Mouse (Mus musculus) CH12.LX (cell line): ENCODE results near the gene Arsa. TPM values are rescaled to one million over a fixed set of nuclear protein-coding genes. Genes with fewer than 3 reads are reported as not detected.

Experiments
- DNase-seq: peaks from one replicate; pipeline ENCODE4 v3.0.0-alpha.2; 2013; ENCODE audit errors: extremely low read depth
- H3K27ac ChIP-seq: 2 replicates; pipeline ENCODE4 v1.5.1; 2012; ENCODE audit warnings: low read depth, mild to moderate bottlenecking, control low read depth, moderate library complexity; ENCODE audit not compliant: insufficient read depth
- H3K27me3 ChIP-seq: replicated peaks from 2 replicates; pipeline ENCODE3; 2012; ENCODE audit warnings: inconsistent platforms
- H3K36me3 ChIP-seq, 2 experiments: replicated peaks in 1 of 2; 2 replicates each; pipeline versions ENCODE3 to v1.6.1; 2012; ENCODE audit warnings: inconsistent platforms in 1 of 2, low read length in 1 of 2, mild to moderate bottlenecking in 1 of 2, mixed read lengths in 1 of 2, moderate library complexity in 1 of 2; ENCODE audit not compliant: control insufficient read depth in 1 of 2, insufficient read depth in 1 of 2
- H3K4me1 ChIP-seq, 2 experiments: 2 replicates each; pipeline ENCODE4 v1.6.1; 2012; ENCODE audit warnings: inconsistent platforms in 1 of 2, moderate library complexity in 1 of 2; ENCODE audit not compliant: insufficient read depth in 2 of 2, control insufficient read depth in 1 of 2
- H3K4me2 ChIP-seq: 2 replicates; pipeline ENCODE4 v1.6.1; 2012; ENCODE audit warnings: low read depth, mild to moderate bottlenecking, control low read depth; ENCODE audit not compliant: poor library complexity, insufficient read depth, severe bottlenecking
- H3K4me3 ChIP-seq, 3 experiments: fragments of 150-350 bp in 1 of 3; sonication (generic) in 1 of 3; replicated peaks in 1 of 3; 2 replicates each; pipeline versions ENCODE3 to v1.5.1; 2011 to 2012; ENCODE audit warnings: low read depth in 2 of 3, low read length in 2 of 3, mild to moderate bottlenecking in 2 of 3, moderate library complexity in 2 of 3, control low read depth in 1 of 3, improper control_type of control experiment in 1 of 3, inconsistent platforms in 1 of 3, mixed read lengths in 1 of 3; ENCODE audit not compliant: poor library complexity in 1 of 3
- H3K79me2 ChIP-seq: replicated peaks from 2 replicates; pipeline ENCODE4 v1.6.1; 2012; ENCODE audit warnings: mild to moderate bottlenecking, moderate library complexity; ENCODE audit not compliant: control insufficient read depth, poor library complexity, insufficient read depth, severe bottlenecking; ENCODE audit errors: extremely low read depth
- H3K9ac ChIP-seq: 2 replicates; pipeline ENCODE4 v1.6.1; 2012; ENCODE audit warnings: low read depth, mild to moderate bottlenecking, control low read depth, moderate library complexity; ENCODE audit not compliant: insufficient read depth
- H3K9me3 ChIP-seq: replicated peaks from 2 replicates; pipeline ENCODE3; 2012; ENCODE audit warnings: low read length, inconsistent platforms, mixed read lengths
- BHLHE40 ChIP-seq: IDR thresholded peaks from 2 replicates; pipeline ENCODE4 v1.6.1; 2011; ENCODE audit warnings: mild to moderate bottlenecking, low read depth, low read length, improper control_type of control experiment
- CHD2 ChIP-seq: IDR thresholded peaks from 2 replicates; pipeline ENCODE4 v1.6.1; 2011; ENCODE audit warnings: low read length, improper control_type of control experiment
- E2F4 ChIP-seq: IDR thresholded peaks from 2 replicates; pipeline ENCODE4 v1.6.1; 2011; ENCODE audit warnings: low read depth, low read length, improper control_type of control experiment; ENCODE audit not compliant: insufficient replicate concordance
- EP300 ChIP-seq: IDR thresholded peaks from 2 replicates; pipeline ENCODE4 v1.6.1; 2011; ENCODE audit warnings: low read length, improper control_type of control experiment
- GABPA ChIP-seq: IDR thresholded peaks from 2 replicates; pipeline ENCODE4 v1.6.1; 2012; ENCODE audit warnings: low read depth, low read length, improper control_type of control experiment, inconsistent platforms; ENCODE audit not compliant: insufficient replicate concordance
- HCFC1 ChIP-seq: IDR thresholded peaks from 2 replicates; pipeline ENCODE4 v1.6.1; 2012; ENCODE audit warnings: low read depth, mild to moderate bottlenecking, inconsistent platforms, low read length, improper control_type of control experiment
- JUN ChIP-seq: IDR thresholded peaks from 2 replicates; pipeline ENCODE4 v1.6.1; 2011; ENCODE audit warnings: low read depth, mild to moderate bottlenecking, low read length, improper control_type of control experiment, moderate library complexity; ENCODE audit not compliant: insufficient read depth
- JUND ChIP-seq: conservative IDR thresholded peaks from 2 replicates; pipeline ENCODE4 v1.6.1; 2011; ENCODE audit warnings: low read depth, low read length, improper control_type of control experiment
- KAT2A ChIP-seq: IDR thresholded peaks from 2 replicates; pipeline ENCODE4 v1.6.1; 2012; ENCODE audit warnings: low read length, improper control_type of control experiment, inconsistent platforms; ENCODE audit not compliant: insufficient replicate concordance
- MAX ChIP-seq: IDR thresholded peaks from 2 replicates; pipeline ENCODE4 v1.6.1; 2011; ENCODE audit warnings: low read length, improper control_type of control experiment
- MAZ ChIP-seq: IDR thresholded peaks from 2 replicates; pipeline ENCODE4 v1.6.1; 2012; ENCODE audit warnings: low read depth, mild to moderate bottlenecking, inconsistent platforms, low read length, improper control_type of control experiment, moderate library complexity
- NELFE ChIP-seq: IDR thresholded peaks from 2 replicates; pipeline ENCODE4 v1.6.1; 2011; ENCODE audit warnings: low read depth, low read length, improper control_type of control experiment
- NRF1 ChIP-seq: IDR thresholded peaks from 2 replicates; pipeline ENCODE4 v1.6.1; 2014; ENCODE audit warnings: low read depth, mild to moderate bottlenecking, inconsistent platforms, low read length, improper control_type of control experiment, moderate library complexity
- PAX5 ChIP-seq: IDR thresholded peaks from 2 replicates; pipeline ENCODE4 v1.6.1; 2012; ENCODE audit warnings: low read length, inconsistent platforms, mixed read lengths
- POLR2A ChIP-seq: IDR thresholded peaks from 2 replicates; pipeline ENCODE4 v1.6.1; 2011; ENCODE audit warnings: low read depth, mild to moderate bottlenecking, improper control_type of control experiment, low read length
- RAD21 ChIP-seq: IDR thresholded peaks from 2 replicates; pipeline ENCODE4 v1.6.1; 2011; ENCODE audit warnings: low read depth, mild to moderate bottlenecking, low read length, improper control_type of control experiment, moderate library complexity
- RCOR1 ChIP-seq: conservative IDR thresholded peaks from 2 replicates; pipeline ENCODE4 v1.6.1; 2012; ENCODE audit warnings: low read depth, mild to moderate bottlenecking, inconsistent platforms, low read length, improper control_type of control experiment
- SMC3 ChIP-seq: IDR thresholded peaks from 2 replicates; pipeline ENCODE4 v1.6.1; 2011; ENCODE audit warnings: low read depth, low read length, improper control_type of control experiment
- UBTF ChIP-seq: IDR thresholded peaks from 2 replicates; pipeline ENCODE4 v1.6.1; 2012; ENCODE audit warnings: low read depth, mild to moderate bottlenecking, inconsistent platforms, low read length, improper control_type of control experiment, moderate library complexity
- ZKSCAN1 ChIP-seq: IDR thresholded peaks from 2 replicates; pipeline ENCODE4 v1.6.1; 2012; ENCODE audit warnings: low read depth, inconsistent platforms, low read length, improper control_type of control experiment, borderline replicate concordance
- ZMIZ1 ChIP-seq: IDR thresholded peaks from 2 replicates; pipeline ENCODE4 v1.6.1; 2012; ENCODE audit warnings: low read depth, mild to moderate bottlenecking, inconsistent platforms, low read length, improper control_type of control experiment
- ZNF384 ChIP-seq: IDR thresholded peaks from 2 replicates; pipeline ENCODE4 v1.6.1; 2012; ENCODE audit warnings: low read depth, low read length, improper control_type of control experiment, inconsistent platforms
- dilution Hi-C: fragments of 300-500 bp; cut with MboI; formaldehyde crosslinking; loops from 2 replicates; pipeline ENCODE4 v1.14.3; 2020; ENCODE audit warnings: low sequenced_read_pairs; ENCODE audit not compliant: extremely low pct_unique_long_range_greater_than_20kb, extremely low pct_ligation_motif_present
- in situ Hi-C: fragments of 300-500 bp; cut with MboI; formaldehyde crosslinking; loops from 3 replicates; pipeline ENCODE4 v1.14.3; 2019; ENCODE audit warnings: low sequenced_read_pairs, low pct_ligation_motif_present, low pct_unique_long_range_greater_than_20kb, mixed read lengths
- polyA plus RNA-seq: library from polyadenylated mRNA; unstranded; fragments of >175 nt; gene quantifications from 2 replicates; pipeline ENCODE4 v1.2.1, GENCODE M21; 2012; ENCODE audit warnings: low read depth; ENCODE audit not compliant: insufficient read length
- total RNA-seq, 2 experiments: library from RNA; depleted of rRNA; stranded (reverse); fragments of 300-350 nt in 1 of 2; fragments of >200 nt in 1 of 2; gene quantifications; 2 replicates each; pipeline ENCODE4 v1.2.3; 2012 to 2014

Arsa gene
- total and polyA plus RNA-seq, 3 experiments = 9.3 to 10.3 (median 9.9) TPM

DNA sequence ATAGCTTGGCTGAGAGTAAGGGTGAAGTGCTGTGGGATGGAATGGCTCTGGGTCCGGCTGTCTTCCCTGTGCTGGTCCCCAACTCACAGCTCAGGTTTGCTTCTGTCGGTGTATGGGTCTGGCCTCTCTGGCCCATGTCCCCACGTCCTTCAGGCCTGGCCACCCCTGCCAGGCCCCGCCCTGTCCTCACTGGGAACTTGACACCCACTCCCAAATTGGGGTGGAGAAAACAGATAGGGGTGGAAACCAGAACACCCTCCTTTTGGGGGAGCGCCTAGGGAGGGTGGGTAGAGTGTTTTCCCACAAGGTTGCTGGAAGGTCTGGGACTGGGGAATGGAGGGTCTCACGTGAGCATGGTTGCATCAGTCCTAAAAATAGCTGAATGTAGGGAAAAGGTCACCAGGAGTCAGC lies 51.5 kb downstream of the Arsa start, which contains the start of gene Cpt1b:
TSS of gene Cpt1b (minus strand) at position 153 of the 411 bp plus-strand sequence.
- in situ Hi-C loops = loop anchor here (10.0 kb wide), 1 partner anchor 351 kb away; the partner anchor contains the start of gene Trabd
- Histone ChIP-seq H3K27me3 (no peaks in the 10 kb centered on the region), H3K4me1 (peaks cover 0 to 6% of the 10 kb centered on the region in 2 experiments; a peak in 2 of 4 replicates), H3K4me2 (no peak within 1 kb of the TSS), H3K79me2 (peaks cover 8% of the 10 kb centered on the region; the same call in 1 of the 2 replicates), H3K4me3 (no peak within 1 kb of the TSS), H3K27ac (no peak within 1 kb of the TSS), H3K9ac (no peak within 1 kb of the TSS), H3K9me3 (no peaks in the 10 kb centered on the region), H3K36me3 (peaks cover 32 to 69% of the 10 kb centered on the region in 2 experiments)
- no peak for TF ChIP-seq NELFE
- TF ChIP-seq ZMIZ1 = no peak
- no peak for TF ChIP-seq EP300
- TF ChIP-seq RCOR1 = no peak
- TF ChIP-seq GABPA = no peak
- DNase-seq = no peak
- dilution Hi-C loops = no loop called here

DNA sequence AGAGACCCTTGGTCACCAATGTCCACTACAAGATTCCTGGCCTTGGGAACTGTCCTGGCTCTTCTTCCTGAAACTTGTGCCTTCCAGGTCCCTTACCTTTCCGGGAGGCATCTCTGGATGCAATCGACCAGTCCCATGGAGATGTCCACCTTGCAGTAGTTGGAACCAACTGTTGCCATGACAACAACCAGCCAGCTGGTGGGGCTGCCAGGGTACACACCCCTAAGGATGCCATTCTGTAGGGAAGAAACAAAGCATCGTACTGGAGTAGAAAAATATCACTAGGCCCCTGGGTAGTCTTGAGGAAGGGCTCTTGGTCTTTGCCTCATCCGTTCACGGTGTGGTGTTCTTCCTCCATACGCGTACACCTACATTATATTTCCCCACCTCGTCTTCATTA lies 52.6 kb downstream of the Arsa start:
- Histone ChIP-seq H3K36me3 (peaks cover 40 to 78% of the 10 kb centered on the region in 2 experiments), H3K27me3 (no peaks in the 10 kb centered on the region), H3K4me1 (peaks cover 0 to 6% of the 10 kb centered on the region in 2 experiments; a peak in 2 of 4 replicates), H3K79me2 (peaks cover 8% of the 10 kb centered on the region; the same call in 1 of the 2 replicates), H3K9me3 (no peaks in the 10 kb centered on the region), H3K4me2 (no peak overlapping the region), H3K4me3 (no peak overlapping the region), H3K27ac (no peak overlapping the region), H3K9ac (no peak overlapping the region)
- dilution Hi-C loops = no loop called here
- in situ Hi-C loops = loop anchor here (10.0 kb wide), 1 partner anchor 350 kb away; the partner anchor contains the start of gene Trabd
- TF ChIP-seq BHLHE40 = no peak
- no peak for TF ChIP-seq PAX5
- TF ChIP-seq HCFC1 = no peak
- TF ChIP-seq CHD2 = no peak
- no peak for TF ChIP-seq E2F4
- TF ChIP-seq RAD21 = no peak
- TF ChIP-seq MAZ = no peak
- TF ChIP-seq KAT2A = no peak
- TF ChIP-seq ZKSCAN1 = no peak
- TF ChIP-seq MAX = no peak
- TF ChIP-seq JUN = no peak
- TF ChIP-seq ZNF384 = no peak
- no peak for TF ChIP-seq UBTF
- TF ChIP-seq NRF1 = no peak
- TF ChIP-seq POLR2A = no peak
- no peak for TF ChIP-seq JUND
- TF ChIP-seq SMC3 = no peak
- no peak for DNase-seq

Other genes with a start within 250 kb of the Arsa start
- gene Sbf1, start 162.1 kb downstream of the Arsa start, total RNA-seq (2012; rRNA removed) = 64.6 and 79.1 TPM in 2 replicates
- gene Sbf1, start 162.1 kb downstream of the Arsa start, total RNA-seq (2014; rRNA removed) = 22.6 and 34.6 TPM in 2 replicates
- gene Sbf1, start 162.1 kb downstream of the Arsa start, polyA plus RNA-seq = 65.3 and 69.3 TPM in 2 replicates
- gene Adm2, start 154.7 kb downstream of the Arsa start, total RNA-seq (2012; rRNA removed) = 1.8 and 4.5 TPM in 2 replicates
- gene Adm2, start 154.7 kb downstream of the Arsa start, total RNA-seq (2014; rRNA removed) = 0.18 and 0.23 TPM in 2 replicates
- gene Adm2, start 154.7 kb downstream of the Arsa start, polyA plus RNA-seq = 0.66 and 0.82 TPM in 2 replicates
- gene Miox, start 143.0 kb downstream of the Arsa start, total RNA-seq (2012; rRNA removed) = not detected in 2 replicates
- not detected in 2 replicates for gene Miox, start 143.0 kb downstream of the Arsa start, total RNA-seq (2014; rRNA removed)
- not detected in 2 replicates for gene Miox, start 143.0 kb downstream of the Arsa start, polyA plus RNA-seq
- gene Lmf2, start 121.8 kb downstream of the Arsa start, total RNA-seq (2012; rRNA removed) = 18.5 and 18.8 TPM in 2 replicates
- gene Lmf2, start 121.8 kb downstream of the Arsa start, total RNA-seq (2014; rRNA removed) = 9.1 and 9.9 TPM in 2 replicates
- gene Lmf2, start 121.8 kb downstream of the Arsa start, polyA plus RNA-seq = 28.2 and 36.2 TPM in 2 replicates
- gene Ncaph2, start 121.7 kb downstream of the Arsa start, total RNA-seq (2012; rRNA removed) = 134 and 151 TPM in 2 replicates
- 106 and 108 TPM in 2 replicates for gene Ncaph2, start 121.7 kb downstream of the Arsa start, total RNA-seq (2014; rRNA removed)
- gene Ncaph2, start 121.7 kb downstream of the Arsa start, polyA plus RNA-seq = 95.4 and 122 TPM in 2 replicates
- gene Sco2, start 103.6 kb downstream of the Arsa start, total RNA-seq (2012; rRNA removed) = 34.7 and 35.7 TPM in 2 replicates
- 24.9 and 27.2 TPM in 2 replicates for gene Sco2, start 103.6 kb downstream of the Arsa start, total RNA-seq (2014; rRNA removed)
- 12.3 and 17.1 TPM in 2 replicates for gene Sco2, start 103.6 kb downstream of the Arsa start, polyA plus RNA-seq
- gene Tymp, start 100.4 kb downstream of the Arsa start, total RNA-seq (2012; rRNA removed) = 1.1 and 1.4 TPM in 2 replicates
- gene Tymp, start 100.4 kb downstream of the Arsa start, total RNA-seq (2014; rRNA removed) = 2.3 and 2.4 TPM in 2 replicates
- 1.1 and 1.5 TPM in 2 replicates for gene Tymp, start 100.4 kb downstream of the Arsa start, polyA plus RNA-seq
- gene Odf3b, start 98.1 kb downstream of the Arsa start, total RNA-seq (2012; rRNA removed) = not detected in 2 replicates
- not detected in 2 replicates for gene Odf3b, start 98.1 kb downstream of the Arsa start, total RNA-seq (2014; rRNA removed)
- gene Odf3b, start 98.1 kb downstream of the Arsa start, polyA plus RNA-seq = not detected in 2 replicates
- not detected in 2 replicates for gene Klhdc7b, start 92.5 kb downstream of the Arsa start, total RNA-seq (2012; rRNA removed)
- gene Klhdc7b, start 92.5 kb downstream of the Arsa start, total RNA-seq (2014; rRNA removed) = not detected in 2 replicates
- gene Klhdc7b, start 92.5 kb downstream of the Arsa start, polyA plus RNA-seq = not detected in 2 replicates
- not detected in 2 replicates for gene Syce3, start 66.9 kb downstream of the Arsa start, total RNA-seq (2012; rRNA removed)
- not detected in 2 replicates for gene Syce3, start 66.9 kb downstream of the Arsa start, total RNA-seq (2014; rRNA removed)
- not detected in 2 replicates for gene Syce3, start 66.9 kb downstream of the Arsa start, polyA plus RNA-seq
- 1.6 and 2.1 TPM in 2 replicates for gene Cpt1b, start 51.6 kb downstream of the Arsa start, total RNA-seq (2012; rRNA removed)
- 1.2 and 1.5 TPM in 2 replicates for gene Cpt1b, start 51.6 kb downstream of the Arsa start, total RNA-seq (2014; rRNA removed)
- 0.44 and 2.1 TPM in 2 replicates for gene Cpt1b, start 51.6 kb downstream of the Arsa start, polyA plus RNA-seq
- 3.6 and 6.3 TPM in 2 replicates for gene C730034F03Rik, start 47.8 kb downstream of the Arsa start, total RNA-seq (2012; rRNA removed)
- gene C730034F03Rik, start 47.8 kb downstream of the Arsa start, total RNA-seq (2014; rRNA removed) = 0.35 and 0.36 TPM in 2 replicates
- 0.44 and 1.1 TPM in 2 replicates for gene C730034F03Rik, start 47.8 kb downstream of the Arsa start, polyA plus RNA-seq
- gene Gm44502, start 47.7 kb downstream of the Arsa start, total RNA-seq (2012; rRNA removed) = 0.13 and 0.34 TPM in 2 replicates
- gene Gm44502, start 47.7 kb downstream of the Arsa start, total RNA-seq (2014; rRNA removed) = 0.15 TPM in 1 of 2 replicates, not detected in the other
- gene Gm44502, start 47.7 kb downstream of the Arsa start, polyA plus RNA-seq = 1.9 TPM in 1 of 2 replicates, not detected in the other
- 24.0 and 26.4 TPM in 2 replicates for gene Chkb, start 47.5 kb downstream of the Arsa start, total RNA-seq (2012; rRNA removed)
- gene Chkb, start 47.5 kb downstream of the Arsa start, total RNA-seq (2014; rRNA removed) = 21.1 and 25.9 TPM in 2 replicates
- 25.0 and 31.8 TPM in 2 replicates for gene Chkb, start 47.5 kb downstream of the Arsa start, polyA plus RNA-seq
- 0.04 TPM in 1 of 2 replicates, not detected in the other for gene Mapk8ip2, start 23.5 kb downstream of the Arsa start, total RNA-seq (2012; rRNA removed)
- not detected in 2 replicates for gene Mapk8ip2, start 23.5 kb downstream of the Arsa start, total RNA-seq (2014; rRNA removed)
- not detected in 2 replicates for gene Mapk8ip2, start 23.5 kb downstream of the Arsa start, polyA plus RNA-seq
- gene Shank3, start 22.2 kb upstream of the Arsa start, total RNA-seq (2012; rRNA removed) = not detected in 2 replicates
- gene Shank3, start 22.2 kb upstream of the Arsa start, total RNA-seq (2014; rRNA removed) = not detected in 2 replicates
- not detected in 2 replicates for gene Shank3, start 22.2 kb upstream of the Arsa start, polyA plus RNA-seq
- gene Acr, start 90.9 kb upstream of the Arsa start, total RNA-seq (2012; rRNA removed) = not detected in 2 replicates
- gene Acr, start 90.9 kb upstream of the Arsa start, total RNA-seq (2014; rRNA removed) = not detected in 2 replicates
- not detected in 2 replicates for gene Acr, start 90.9 kb upstream of the Arsa start, polyA plus RNA-seq
- 2.7 and 3.4 TPM in 2 replicates for gene Rabl2, start 114.5 kb upstream of the Arsa start, total RNA-seq (2012; rRNA removed)
- 2.6 and 2.9 TPM in 2 replicates for gene Rabl2, start 114.5 kb upstream of the Arsa start, total RNA-seq (2014; rRNA removed)
- 5.8 and 8.7 TPM in 2 replicates for gene Rabl2, start 114.5 kb upstream of the Arsa start, polyA plus RNA-seq